Mouse (Mus musculus) adrenal gland, postnatal 25 days (tissue): ENCODE results near the gene Zfp827. TPM values are rescaled to one million over a fixed set of nuclear protein-coding genes. Genes with fewer than 3 reads are reported as not detected.

Experiments
- DNase-seq: peaks from one replicate; pipeline ENCODE4 v3.0.0; 2021; ENCODE audit warnings: mixed read lengths
- total RNA-seq: library from RNA; stranded (reverse); gene quantifications from 2 replicates; pipeline ENCODE4 v1.2.3, GENCODE M21; 2021

Gene Zfp827
- total RNA-seq, 1 experiment from 2014 or later: 15.1 TPM

DNA sequence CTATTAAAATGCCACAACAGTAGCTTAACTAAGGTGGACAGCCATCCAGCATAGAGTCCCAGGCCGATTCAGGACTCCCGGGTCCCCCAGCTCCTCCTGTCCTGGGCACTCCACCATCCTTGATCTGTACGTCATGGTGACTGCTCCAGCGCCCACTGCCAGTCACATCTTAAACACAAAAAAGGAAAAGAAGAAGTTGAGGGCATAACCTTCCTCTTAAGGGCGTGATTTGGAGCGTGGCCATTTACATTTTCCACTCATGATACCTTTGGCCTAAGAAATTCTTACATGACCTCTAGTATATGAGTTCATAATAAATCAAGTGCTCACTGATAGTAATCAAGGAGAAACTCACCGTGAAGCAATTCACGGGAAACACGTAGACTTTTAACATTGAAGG, 131.2 kb downstream of the Zfp827 start:
- no peak for DNase-seq

DNA sequence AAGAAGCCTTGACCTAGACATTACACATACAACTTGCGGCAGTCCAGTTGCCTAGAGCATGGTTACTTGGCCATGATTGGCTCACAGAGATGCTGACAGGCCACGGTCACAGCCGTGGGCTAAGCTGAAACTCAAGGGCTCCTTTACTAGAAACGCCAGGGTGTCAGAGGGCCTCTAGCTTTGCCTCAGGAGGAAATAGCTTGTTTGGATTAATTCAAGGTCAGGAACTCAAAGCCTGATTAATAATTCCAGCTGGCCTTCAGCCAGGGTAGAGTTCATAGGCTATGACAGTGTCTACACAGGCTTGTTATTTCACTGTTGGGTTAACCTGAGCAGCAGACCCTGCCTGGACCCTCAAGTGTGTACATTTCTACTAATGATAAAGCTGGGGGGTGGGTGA, 132.1 kb downstream of the Zfp827 start:
- DNase-seq: peak; percentile 36

DNA sequence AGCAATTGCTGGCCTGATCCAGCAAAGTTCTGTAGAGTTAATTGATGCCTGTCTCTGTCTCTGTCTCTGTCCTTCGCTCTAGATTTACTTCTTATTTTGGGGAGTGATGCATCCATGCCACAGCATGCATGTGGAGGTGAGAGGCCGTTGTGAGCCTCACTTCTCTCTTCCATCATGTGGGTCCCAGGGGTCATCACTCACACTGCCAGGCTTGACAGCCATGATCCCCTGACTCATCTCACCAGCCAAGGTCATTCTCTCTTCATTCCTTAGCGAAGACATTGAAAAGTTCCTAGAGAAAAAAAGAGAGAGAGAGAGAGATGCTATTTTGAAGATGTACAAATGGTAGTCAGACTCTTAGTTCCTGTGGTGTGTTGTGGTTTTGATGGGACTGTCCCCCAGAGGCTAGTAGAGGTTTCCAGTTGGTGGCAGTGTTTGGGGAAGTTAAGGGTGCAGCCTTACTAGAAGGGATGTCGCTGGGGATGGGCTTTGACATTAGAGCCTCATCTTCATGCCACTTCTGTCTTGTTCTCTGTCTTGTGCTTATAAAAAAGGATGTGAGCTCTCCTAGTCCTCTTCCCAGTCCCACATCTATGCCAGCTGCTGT, 133.0 kb downstream of the Zfp827 start:
- DNase-seq: peak; percentile 18

DNA sequence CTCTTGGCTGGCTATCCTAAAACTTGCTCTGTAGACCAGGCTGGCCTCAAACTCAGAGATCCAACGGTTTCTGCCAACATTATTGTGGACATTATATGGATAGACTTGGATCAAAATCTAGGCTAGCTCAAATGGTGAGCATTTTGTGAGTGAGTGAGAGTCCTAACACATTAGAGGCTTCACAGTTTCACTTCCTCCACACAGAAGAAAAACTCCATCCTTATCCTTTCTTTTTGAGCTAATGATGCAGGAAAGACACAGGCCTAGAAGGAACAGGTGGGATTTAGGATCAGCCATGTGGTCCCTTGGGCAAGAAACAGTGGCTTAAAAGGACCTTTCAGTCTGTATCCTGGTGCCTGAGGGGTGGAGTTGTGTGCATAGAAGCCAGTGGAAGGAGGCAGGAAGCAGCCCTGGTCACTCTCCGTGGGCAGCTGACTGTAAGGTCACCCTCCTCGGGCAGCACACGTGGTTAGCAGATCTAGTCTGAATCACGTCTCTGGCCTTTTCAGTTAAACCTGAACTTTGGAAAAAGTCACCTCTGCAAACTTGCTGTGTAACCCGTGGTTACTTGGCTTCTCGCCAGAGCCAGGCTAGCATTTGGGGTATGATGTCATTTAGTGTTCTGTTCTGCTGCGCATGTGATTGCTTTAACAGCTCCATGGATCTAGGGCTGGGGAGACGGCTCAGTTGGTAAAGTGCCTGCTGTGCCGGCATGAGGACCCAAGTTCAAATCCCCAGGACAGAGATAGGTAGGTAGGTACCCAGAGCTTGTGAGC, 134.5 kb downstream of the Zfp827 start:
- DNase-seq: peak; percentile 82

DNA sequence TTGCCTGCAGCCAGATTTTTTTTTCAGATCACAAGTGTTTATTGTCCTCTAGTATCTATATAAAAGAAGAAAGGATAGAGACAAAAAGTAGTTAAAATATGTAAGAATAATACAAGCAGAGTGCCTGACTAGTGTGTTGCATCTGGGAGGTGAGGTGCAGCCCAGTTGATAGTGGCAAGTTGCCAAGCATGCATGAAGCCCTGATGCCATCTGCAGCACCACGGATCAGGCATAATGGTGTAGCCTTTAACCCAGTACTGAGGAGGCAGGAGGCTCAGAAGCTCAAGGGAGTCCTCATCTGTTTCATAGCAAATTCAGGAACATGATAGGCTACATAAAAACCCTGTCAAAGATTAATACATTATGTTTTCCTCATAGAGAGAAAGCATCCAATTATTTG, 136.1 kb downstream of the Zfp827 start:
- DNase-seq: no peak

DNA sequence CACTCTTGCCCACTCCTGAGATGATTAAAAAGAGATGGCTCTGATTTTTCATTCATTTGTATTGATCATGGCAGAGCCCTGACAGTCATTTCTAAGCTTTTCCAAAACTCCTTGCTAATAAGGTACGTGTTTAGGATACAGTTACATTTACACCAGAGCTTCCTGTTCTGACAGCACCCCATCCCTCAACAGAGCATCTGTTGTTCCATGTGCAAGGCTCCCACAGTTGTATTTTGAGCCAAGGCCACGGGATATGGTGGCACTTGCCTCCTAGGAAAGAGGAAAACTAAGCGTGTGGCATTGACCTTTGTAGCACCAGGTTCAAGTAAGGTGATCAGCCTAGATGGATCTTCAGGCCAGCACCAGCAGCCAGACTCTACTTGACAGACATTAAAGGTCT, 137.0 kb downstream of the Zfp827 start:
- no peak for DNase-seq

DNA sequence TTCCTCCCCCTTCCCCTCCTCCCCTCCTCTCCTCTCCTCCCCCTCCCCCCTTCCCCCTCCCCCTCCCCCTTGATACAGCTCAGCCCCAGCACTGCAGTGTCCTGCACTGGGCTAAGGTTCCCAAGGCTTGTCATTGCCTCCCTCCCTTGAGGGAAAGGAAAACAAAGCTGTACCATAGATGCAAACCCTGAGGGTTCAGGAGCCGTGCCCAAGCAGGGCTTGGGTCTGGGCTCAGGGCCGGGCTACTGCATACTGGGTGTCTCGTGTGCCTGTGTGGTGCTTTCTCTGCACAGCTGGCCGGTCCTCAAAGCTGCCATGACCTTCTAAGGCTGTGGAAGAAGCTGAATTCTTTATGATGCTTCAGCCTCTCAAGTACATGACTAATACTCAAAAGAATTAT, 145.4 kb downstream of the Zfp827 start:
- no peak for DNase-seq

DNA sequence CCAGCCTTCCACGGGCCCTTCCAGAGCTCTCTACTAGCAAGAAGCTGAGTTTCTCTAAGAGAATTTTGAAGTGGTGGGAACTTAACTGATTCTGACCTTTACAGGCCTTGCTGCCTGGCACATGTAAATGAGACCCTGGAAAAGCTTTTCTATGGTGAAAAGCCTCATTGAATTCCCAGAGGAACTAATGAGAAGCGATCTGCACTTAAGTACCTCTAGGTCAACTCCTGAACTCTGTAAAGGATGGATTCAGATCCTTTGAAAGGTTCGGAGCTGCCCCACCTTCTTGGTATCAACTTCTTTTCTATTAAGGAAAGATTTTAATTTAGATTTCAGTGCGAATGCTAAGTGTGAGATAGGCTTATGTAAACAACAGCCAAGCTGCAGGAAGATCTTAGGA, 147.8 kb downstream of the Zfp827 start:
- no peak for DNase-seq

DNA sequence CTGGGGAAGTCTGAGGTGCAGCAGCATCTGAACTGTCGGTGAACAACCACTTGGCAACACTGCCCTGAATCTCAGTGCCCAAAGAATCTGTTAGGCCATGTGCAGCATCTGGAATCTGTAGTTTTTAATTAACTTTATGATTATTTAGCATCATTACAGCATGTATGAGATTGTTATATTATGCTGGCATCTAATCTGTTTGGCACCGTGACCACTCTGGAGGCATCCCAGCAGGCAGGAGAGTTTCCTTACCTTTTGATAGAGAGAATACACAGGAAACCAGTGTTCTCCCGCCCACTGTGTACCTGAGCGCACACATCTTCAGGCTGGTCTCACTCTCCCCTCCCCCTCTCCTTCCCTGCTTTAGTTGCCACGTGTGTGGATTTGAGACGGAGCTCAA, 151.4 kb downstream of the Zfp827 start:
- DNase-seq: no peak

DNA sequence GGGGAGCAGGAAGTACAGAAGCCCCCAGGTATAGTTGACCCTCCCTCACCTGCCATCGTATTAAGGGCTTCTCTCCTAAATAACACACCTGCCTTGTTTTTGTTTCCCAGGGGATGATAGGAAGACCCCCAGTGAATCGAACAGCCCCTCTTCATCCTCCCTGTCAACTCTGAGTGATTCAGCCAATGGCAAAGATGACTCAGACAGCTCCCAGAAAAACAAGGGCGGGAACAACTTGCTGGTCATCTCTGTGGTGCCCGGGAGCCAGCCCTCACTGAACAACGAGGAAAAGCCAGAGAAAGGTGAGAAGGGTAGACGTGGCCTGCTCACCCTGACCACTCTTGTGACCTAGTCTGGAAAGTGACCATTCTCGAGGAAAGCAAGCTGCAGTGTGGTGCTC, 157.3 kb downstream of the Zfp827 start:
- no peak for DNase-seq

DNA sequence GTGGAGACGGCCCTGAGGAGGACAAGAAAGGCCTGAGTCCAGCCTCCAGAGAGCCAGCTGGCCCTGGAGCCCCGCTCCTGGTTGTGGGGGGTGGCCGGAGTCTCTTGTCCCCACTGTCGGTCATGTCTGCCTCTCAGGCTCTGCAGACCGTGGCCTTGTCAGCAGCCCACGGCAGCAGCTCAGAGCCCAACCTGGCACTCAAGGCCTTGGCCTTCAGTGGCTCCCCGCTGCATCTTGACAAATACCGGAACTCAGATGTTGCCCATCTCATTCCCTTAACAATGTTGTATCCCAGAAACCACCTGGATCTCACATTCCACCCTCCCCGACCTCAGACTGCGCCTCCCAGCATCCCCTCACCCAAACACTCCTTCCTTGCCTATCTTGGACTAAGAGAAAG, 161.8 kb downstream of the Zfp827 start:
- peak; percentile 22 for DNase-seq

DNA sequence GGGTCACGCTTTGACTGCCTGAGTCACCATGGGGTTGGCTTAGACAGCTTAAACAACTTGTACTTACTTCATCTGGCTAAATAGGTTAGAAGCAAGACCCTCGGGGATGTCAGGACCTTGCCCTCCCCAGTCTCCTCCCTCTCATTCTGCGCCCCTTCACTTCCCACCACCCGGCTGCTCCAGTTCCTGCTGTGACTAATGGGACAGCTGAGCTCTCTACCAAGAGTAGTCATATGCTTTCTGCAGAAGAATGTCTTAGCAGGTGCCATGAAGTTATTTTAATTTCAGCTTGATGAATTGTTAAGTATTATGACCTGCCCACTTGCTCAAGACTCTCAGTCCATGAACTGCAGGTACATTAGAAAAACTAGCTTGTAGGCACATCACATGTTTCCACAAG, 168.2 kb downstream of the Zfp827 start:
- DNase-seq: no peak

DNA sequence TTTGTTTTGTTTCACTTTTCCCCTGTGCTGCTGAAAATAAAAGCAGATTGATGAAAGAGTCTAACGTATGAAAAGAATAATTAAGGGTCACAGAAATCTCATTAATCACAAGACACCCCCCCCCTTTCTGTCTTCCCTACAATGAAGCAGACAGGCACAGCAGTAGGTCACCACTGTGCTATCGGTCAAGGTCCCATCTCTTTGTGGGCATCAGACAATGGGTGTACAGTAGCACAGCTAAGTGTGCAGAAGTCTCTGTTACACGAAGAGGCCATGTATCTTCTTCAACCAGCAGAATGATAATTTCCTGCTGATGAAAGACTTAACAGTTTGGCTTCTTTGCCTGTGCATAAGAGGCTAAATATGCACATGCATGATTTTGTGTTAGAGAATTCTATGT, 170.4 kb downstream of the Zfp827 start:
- DNase-seq: no peak

DNA sequence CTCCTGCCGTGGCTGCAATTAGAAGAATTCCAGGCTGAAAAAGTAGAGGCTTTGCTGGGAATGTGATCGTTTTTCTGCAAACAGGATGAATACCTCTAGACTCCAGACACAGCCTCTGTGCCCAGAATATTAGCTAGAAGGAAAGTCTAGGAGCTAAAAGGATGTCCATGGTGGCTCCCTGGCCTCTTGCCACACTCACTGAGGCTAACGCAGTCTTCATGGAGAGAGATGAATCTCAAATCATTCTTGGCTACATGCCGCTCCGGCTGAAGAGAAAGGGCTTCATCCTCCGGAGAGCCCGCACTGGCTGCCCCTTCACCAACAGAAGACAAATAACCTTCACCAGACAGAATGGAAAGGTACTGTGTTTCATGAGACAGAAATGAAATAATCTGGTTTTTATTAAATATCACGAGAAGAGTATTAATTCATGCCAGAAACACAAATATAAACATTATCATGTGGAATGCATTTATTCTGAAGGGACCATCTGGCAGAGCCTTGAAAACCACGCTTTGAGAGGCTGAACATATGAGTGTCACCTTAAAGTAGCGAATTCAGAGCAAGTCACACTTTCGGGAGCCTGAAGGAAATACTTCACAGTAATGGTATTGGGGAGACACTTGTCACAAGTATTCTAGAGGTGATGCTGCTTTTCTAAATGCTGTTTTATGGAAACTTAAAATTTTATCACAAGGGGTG, 173.4 kb downstream of the Zfp827 start:
- no peak for DNase-seq

DNA sequence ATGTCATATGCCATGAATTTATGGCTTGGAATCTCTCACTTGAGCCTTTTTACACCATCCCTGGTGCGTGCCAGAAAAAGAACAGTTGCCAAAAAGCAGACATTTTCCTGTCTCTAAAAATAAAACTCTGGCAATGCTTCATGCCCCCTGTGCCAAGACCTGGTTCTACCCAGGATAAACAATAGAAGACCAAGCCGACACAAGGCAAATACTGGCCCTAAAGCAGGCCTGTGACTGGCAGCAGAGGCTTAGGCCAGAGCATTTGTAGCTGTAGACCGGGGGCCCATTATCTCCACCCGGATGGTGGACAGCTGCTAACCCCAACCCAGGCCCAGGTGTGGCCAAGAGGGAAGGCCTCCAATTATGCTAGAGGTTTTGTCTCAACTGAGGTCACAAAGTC, 178.7 kb downstream of the Zfp827 start:
- no peak for DNase-seq

DNA sequence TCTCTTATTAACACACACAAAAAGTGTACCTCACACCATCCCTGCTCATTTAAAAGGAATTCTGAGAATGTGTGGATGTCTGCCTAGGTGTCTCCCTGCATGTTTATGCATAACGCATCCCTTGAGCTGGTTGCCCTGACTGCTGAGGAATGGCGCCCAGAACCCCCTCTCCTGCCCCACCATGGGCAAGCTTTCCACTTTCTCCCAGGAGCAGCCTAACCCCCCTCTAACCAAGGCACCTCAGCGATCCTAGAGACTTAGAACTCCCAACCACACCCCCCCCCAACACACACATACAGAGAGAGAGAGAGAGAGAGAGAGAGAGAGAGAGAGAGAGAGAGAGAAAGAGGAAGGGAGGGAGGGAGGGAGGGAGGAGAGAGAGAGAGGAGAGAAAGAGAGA, 179.9 kb downstream of the Zfp827 start:
- DNase-seq: no peak

DNA sequence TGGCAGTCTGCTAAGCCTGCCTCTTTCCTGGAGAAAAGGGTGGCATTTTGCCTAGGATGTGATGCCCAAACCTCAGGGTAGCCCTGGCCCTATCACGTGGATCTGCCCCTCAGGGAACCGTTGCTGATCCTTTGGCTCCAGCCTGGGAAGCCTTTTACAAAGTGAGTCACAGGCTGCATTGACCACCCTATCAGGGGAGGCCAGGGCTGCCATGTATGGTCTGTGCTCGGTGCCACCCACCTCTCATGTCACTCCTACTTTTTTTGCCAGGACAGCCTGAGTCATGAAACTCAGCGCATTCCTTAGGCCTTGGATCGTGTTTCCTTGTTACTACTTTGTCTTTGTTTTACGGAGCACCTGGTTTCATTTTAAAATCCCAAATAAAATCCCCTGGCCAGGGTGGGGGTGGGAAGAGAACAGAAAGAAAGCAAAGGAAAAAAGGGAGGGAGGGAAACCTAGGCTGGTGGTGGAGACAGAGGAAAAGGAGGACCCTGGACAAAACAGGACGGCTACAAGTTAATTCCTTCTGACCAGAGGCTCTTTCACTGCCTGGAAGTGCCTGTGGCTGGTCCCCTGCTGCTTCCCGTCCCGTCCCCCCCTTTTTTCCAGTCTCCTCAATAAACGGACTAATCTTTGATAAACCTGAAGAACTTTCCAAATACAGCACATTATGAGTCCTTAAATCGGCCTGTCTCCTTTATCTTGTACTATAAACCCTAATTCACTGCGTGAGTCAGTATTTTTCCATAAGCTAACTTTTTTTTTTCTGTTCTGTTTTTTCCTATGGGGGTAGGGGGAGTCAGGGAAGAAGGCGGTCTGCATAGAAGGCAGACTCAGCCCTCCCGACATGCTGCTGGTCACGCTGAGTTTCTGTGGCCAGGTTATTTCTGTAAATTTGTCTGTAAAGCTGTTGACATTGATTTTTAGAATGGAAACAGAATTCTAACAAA, 180.7 kb downstream of the Zfp827 start:
- DNase-seq: peak; percentile 40

DNA sequence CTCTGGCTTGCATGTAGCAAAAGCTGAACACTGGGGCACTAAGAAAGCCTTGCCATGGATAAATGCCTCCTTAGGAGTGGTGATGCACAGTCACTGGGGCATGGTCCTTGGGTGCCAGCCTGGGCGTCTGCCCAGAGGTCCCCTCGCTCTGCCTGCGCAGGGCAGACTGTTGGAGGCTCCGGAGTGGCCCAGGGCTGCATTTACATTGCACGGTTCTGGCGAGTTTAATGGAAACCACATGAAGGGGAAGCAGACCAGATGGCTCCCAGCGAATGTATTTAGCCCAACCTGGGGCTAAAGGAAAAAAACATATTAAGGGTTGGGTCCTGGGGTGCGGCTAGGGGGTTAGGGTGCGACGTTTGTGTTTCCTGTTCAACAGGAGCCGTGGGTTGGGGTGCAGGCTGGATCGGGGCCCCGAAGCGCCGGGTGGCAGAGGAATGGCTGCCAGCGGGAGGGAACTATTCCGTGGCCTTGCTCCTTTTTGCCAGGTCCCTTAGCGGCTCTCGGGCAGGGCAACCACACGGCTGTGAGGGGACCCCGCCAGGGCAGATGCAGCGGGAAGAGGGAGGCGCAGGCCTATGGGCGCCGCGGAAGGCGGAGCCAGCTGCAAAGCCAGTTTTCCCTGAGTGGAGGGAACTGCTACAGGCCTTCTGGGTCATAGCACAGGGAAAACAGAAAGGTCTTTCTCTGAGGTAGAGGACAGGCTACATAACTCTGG, 181.6 kb downstream of the Zfp827 start:
- peak; percentile 58 for DNase-seq

DNA sequence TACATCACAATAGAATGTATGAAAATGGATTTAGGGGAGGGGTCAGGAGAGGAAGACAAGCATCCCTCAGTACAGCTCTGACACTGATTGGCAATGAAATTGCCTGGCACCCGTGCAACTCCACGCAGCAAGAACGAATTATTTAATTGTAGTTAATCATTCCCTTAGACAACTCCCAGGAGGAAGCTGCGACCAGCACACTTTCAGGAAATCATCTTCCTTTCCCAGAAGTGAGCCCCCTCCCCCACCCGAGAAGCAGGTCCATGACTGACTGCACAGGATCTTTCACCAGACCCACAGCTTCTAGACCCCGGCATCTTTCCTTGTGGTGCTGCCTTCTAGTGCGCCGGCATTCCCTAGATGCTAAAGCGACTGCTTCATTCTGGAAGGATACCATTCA, 183.4 kb downstream of the Zfp827 start:
- DNase-seq: no peak

DNA sequence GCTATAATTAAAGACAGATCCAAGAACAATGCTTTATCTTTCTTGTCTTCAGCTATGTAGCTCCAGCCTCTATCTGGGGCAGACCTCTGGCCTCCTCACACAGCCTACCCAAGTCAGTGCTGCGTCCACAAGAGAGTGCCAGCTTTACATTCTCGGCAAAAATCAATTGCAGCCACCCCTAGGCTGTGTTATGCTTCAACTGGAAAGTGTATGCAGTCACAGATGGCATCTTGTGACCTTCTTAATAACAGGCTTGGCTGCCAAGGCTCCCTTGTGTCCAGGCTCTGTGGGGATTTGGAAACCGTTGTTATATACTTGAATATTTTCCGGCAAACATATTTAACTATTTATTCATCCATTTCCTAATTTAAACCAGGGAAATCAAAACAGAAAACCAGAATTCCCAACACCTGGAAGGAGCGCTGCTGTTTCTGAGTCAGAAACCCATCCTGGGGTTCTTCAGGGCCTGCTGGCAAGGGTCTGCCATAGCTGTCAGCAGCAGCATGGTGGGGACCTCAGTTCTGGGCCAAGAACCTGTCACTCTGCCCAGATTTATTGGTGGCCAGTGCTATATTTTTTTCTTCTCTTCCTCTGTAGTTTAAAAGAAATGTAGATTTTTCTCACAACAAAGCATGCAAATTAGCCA, 194.0 kb downstream of the Zfp827 start:
- DNase-seq: no peak

DNA sequence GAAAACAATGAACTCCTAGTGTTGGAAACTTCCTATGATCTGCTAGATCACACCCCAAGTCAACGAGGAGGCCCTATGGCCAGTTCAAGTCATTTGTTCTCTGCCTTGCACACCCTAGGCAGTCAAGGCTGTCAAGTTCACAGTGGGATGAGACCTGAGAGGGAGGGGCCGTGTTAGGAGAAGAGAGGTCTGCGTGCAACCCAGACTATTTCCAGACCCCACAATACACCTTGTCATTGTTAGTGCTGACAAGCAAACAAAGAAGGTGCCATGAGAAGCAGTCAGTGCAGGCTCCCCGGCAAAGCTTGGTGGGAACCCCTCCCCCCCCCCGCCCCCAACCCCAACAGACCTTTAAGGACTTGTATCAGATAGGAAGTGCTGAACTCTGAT, 194.5 kb downstream of the Zfp827 start:
- DNase-seq: no peak
